13 mouse cellular contexts compared by ENCODE assay signal in the genomic region with DNA sequence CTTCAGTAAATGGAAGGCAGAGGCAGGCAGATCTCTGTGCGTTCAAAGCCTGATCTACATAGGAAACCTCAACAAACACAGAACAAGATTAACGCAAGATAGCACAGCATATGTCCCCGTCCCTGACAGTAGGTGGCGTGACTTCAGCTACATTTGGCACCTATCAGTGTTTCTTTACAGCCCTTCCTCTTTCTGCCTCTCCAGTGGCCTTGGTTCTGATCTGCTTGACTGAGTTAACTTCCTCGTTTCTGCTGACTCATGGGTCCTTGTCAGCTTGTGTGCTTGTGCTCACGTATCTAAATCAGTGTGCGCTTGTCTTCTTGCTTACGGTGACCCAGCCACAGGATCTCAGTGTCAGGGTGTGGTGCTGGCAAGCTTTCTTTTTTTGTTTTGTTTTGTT. TPM values are rescaled to one million over a fixed set of nuclear protein-coding genes. Genes with fewer than 3 reads are reported as not detected.
DNase-seq lines count a peak whose midpoint lies in the region; ATAC-seq and TF ChIP-seq lines count a peak whose summit lies in the region.
"Had no signal": no experiment of that assay in that cellular context is flagged by ENCODE, and none has a peak within 500 bp of the region (broad histone marks: within the 10 kb centered on the region; RNA-seq: fewer than 3 reads in every experiment).

No protein-coding gene starts in this region.

- H3K4me2 ChIP-seq in liver, embryonic 14.5 days (ENCODE audit: low read depth), result no peak overlapping the region
- no peak overlapping the region for H3K4me2 ChIP-seq in forebrain, embryonic 16.5 days (ENCODE audit: low read length)
- H3K4me2 ChIP-seq: forebrain, embryonic 15.5 days; midbrain, embryonic 11.5 days had no signal

- no peak overlapping the region for H3K27ac ChIP-seq in liver, embryonic 14.5 days
- no peak overlapping the region for H3K27ac ChIP-seq in forebrain, embryonic 16.5 days (ENCODE audit: low read length)
- H3K27ac ChIP-seq: forebrain, embryonic 15.5 days; heart, embryonic 10.5 days; limb, embryonic 10.5 days had no signal

- no peaks in the 10 kb centered on the region for H3K27me3 ChIP-seq in liver, embryonic 14.5 days (ENCODE audit: control insufficient read depth, insufficient read depth, low read length)
- H3K27me3 ChIP-seq in splenic B cell, adult 2 months (ENCODE audit: control insufficient read depth, insufficient read depth, low read length, poor library complexity, severe bottlenecking), result no peaks in the 10 kb centered on the region
- H3K27me3 ChIP-seq in forebrain, embryonic 16.5 days (replicated peaks; ENCODE audit: control insufficient read depth, insufficient read depth, low read length), result no peaks in the 10 kb centered on the region
- H3K27me3 ChIP-seq: forebrain, embryonic 15.5 days had no signal

- no peak overlapping the region for H3K4me3 ChIP-seq in liver, embryonic 14.5 days (ENCODE audit: insufficient read depth in 1 of 2, low read depth in 2 of 2, low read length in 2 of 2)
- no peak overlapping the region for H3K4me3 ChIP-seq in forebrain, embryonic 16.5 days (replicated peaks; ENCODE audit: low read length)
- H3K4me3 ChIP-seq: forebrain, embryonic 15.5 days; heart, embryonic 10.5 days; limb, embryonic 10.5 days had no signal

- 0 out of 2 replicates have a peak, but pooled peaks have one; percentile 23 for ATAC-seq in liver, embryonic 14.5 days (ENCODE audit: insufficient read depth)
- no peak for ATAC-seq in forebrain, embryonic 16.5 days
- ATAC-seq: forebrain, embryonic 15.5 days had no signal

- 12% methylated on average over 8 of the region's 8 CpGs for WGBS in liver, embryonic 14.5 days (ENCODE audit: insufficient replicate concordance)
- 91% methylated on average over 8 of the region's 8 CpGs for WGBS in forebrain, embryonic 16.5 days

- DNase-seq in kidney, postnatal 36 days, result peak; percentile 11 to 24
- no peak for DNase-seq in kidney, postnatal 4 days
- DNase-seq in T-cell, adult 2 months (ENCODE audit: low spot score), result peak; percentile 27
- peak in 1 of 3 experiments; percentile 41 for DNase-seq in liver, embryonic 14.5 days (ENCODE audit: low read depth in 3 of 3, low spot score in 3 of 3)
- DNase-seq in splenic B cell, adult 2 months (ENCODE audit: low read depth, low spot score), result peak; percentile 95
- DNase-seq in urinary bladder, postnatal 14 days (ENCODE audit: low spot score), result no peak
- DNase-seq in right cerebral cortex, postnatal 4 days, result no peak
- DNase-seq: kidney, adult 18-20 months had no signal

- no peak for TF ChIP-seq EP300 in liver, embryonic 14.5 days (IDR thresholded peaks at IDR 0.05; ENCODE audit: low read depth)

- H3K9me3 ChIP-seq in liver, embryonic 14.5 days (ENCODE audit: control insufficient read depth, low read length), result no peaks in the 10 kb centered on the region
- no peaks in the 10 kb centered on the region for H3K9me3 ChIP-seq in forebrain, embryonic 16.5 days (ENCODE audit: control insufficient read depth, low read length)
- H3K9me3 ChIP-seq: forebrain, embryonic 15.5 days; heart, embryonic 10.5 days; limb, embryonic 10.5 days had no signal

- H3K9ac ChIP-seq in liver, embryonic 14.5 days (replicated peaks), result no peak overlapping the region
- H3K9ac ChIP-seq in forebrain, embryonic 16.5 days (replicated peaks; ENCODE audit: low read depth, low read length), result no peak overlapping the region
- H3K9ac ChIP-seq: forebrain, embryonic 15.5 days had no signal

- H3K4me1 ChIP-seq in liver, embryonic 14.5 days (replicated peaks; ENCODE audit: control insufficient read depth in 2 of 2, insufficient read depth in 2 of 2, low read length in 1 of 2), result no peaks in the 10 kb centered on the region
- no peaks in the 10 kb centered on the region for H3K4me1 ChIP-seq in forebrain, embryonic 16.5 days (replicated peaks; ENCODE audit: control insufficient read depth, insufficient read depth, low read length)
- H3K4me1 ChIP-seq: forebrain, embryonic 15.5 days had no signal

- H3K36me3 ChIP-seq in liver, embryonic 14.5 days (replicated peaks; ENCODE audit: control insufficient read depth, insufficient read depth, low read depth), result no peaks in the 10 kb centered on the region
- H3K36me3 ChIP-seq in splenic B cell, adult 2 months (ENCODE audit: control insufficient read depth, insufficient read depth, low read length, poor library complexity, severe bottlenecking), result no peaks in the 10 kb centered on the region
- no peaks in the 10 kb centered on the region for H3K36me3 ChIP-seq in forebrain, embryonic 16.5 days (ENCODE audit: control insufficient read depth, insufficient read depth)
- H3K36me3 ChIP-seq: forebrain, embryonic 15.5 days; heart, embryonic 10.5 days; limb, embryonic 10.5 days had no signal

- peak; percentile 54 for TF ChIP-seq CTCF in liver, embryonic 14.5 days (IDR thresholded peaks at IDR 0.05; ENCODE audit: low read depth)

RNA-seq across cellular contexts. Expression of a gene that starts 26.5 kb away (rescaled TPM):
- polyA plus RNA-seq in liver, embryonic 14.5 days (2012; rRNA removed), result 0.68 and 0.77 TPM in 2 replicates
- polyA plus RNA-seq in liver, embryonic 14.5 days (2014; fragmentation: Nextera tagmentation; extraction: Ambion mirVana), result 0.94 and 1.4 TPM in 2 replicates
- polyA plus RNA-seq in forebrain, embryonic 16.5 days (2015; fragmentation: Nextera tagmentation; extraction: Ambion mirVana), result 0.40 and 0.89 TPM in 2 replicates

RNA-seq across cellular contexts. Expression of a gene that starts 51.2 kb away (rescaled TPM):
- 7.1 and 10.4 TPM in 2 replicates for polyA plus RNA-seq in liver, embryonic 14.5 days (2012; rRNA removed)
- polyA plus RNA-seq in liver, embryonic 14.5 days (2014; fragmentation: Nextera tagmentation; extraction: Ambion mirVana), result 11.5 and 13.1 TPM in 2 replicates
- 14.7 and 15.6 TPM in 2 replicates for polyA plus RNA-seq in forebrain, embryonic 16.5 days (2015; fragmentation: Nextera tagmentation; extraction: Ambion mirVana)

Comparison
In these comparisons a context has a peak if more than half of its experiments do, and no peak if none do; other contexts are left out.
1. DNase-seq: peak in kidney, postnatal 36 days (2 of 2), T-cell, adult 2 months (single experiment) and splenic B cell, adult 2 months (single experiment); none in kidney, postnatal 4 days (0 of 2), urinary bladder, postnatal 14 days (single experiment) and right cerebral cortex, postnatal 4 days (single experiment).